Mouse (Mus musculus) kidney, adult 8-10 months (tissue): Measurements from ENCODE around the gene Klhl33.
A peak's percentile ranks its signal among the peaks of the same experiment; 100 is the strongest.
"Not testable (repeated sequence)": the region's sequence is repeated elsewhere in the genome, so short reads cannot be mapped to it uniquely, and the experiment has no call there.

Experiments used
- DNase-seq, 2 experiments: peaks; one replicate each; pipeline ENCODE4 v3.0.0; 2022

Gene Klhl33

DNA sequence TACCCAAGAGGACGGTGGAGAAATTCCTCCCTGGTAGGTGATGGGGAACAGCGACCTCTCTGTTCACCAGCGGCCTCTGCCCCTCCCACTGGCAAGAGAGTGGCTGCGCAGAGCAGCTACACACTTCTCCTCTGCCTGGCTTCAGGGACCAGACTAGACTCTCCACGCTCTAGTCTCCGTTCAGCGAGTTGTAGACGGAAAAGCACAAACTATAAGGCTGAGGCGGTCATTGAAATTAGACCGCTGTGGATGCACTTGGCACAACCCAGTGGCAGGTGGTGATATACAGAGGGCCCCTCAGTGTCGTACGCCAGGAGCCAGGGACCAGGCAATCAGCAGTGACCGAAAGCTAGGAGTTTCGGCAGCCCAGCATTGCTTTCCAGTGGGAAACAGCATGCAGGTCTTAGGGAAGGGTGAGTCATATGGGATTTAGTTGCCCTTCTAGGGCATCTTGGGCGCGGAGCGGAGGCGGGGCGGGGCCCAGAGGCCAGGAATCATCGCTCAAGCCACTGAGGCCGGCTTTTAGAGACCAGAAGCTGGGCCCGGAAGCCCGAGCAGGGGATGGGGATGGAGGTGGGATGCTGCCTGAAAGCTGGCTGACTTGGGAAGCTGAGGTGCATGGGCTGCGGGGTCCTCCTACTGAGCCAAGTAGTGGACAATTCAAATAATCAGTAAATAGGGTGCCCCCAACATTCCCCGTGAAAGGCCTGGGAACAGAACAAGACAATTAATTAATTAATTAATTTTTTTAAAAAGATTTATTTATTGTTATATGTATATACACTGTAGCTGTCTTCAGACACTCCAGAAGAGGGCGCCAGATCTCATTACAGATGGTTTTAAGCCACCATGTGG is 6.9 kb upstream of the Klhl33 start:
- DNase-seq: peak in 1 of 2 experiments; percentile 25

DNA sequence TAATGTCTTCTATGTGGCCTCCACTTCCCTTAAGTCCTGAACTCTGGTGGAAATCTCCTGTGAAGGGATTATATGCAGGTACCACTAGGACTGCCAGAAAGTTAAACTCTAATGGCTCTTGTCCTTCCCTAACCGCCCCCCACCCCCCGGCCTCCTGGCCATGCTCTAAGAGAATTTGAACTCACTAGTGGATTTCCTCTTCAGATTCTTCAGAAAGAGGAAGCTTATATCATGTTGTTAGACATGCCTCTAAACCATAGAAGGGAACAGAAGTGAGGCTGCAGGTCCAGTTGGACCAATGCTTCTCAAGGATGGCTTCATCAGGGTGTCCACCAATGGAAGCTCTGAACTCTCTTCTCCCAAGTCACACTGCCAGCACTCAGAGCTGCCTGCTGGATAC is 685 bp upstream of the Klhl33 start:
- DNase-seq: not testable (repeated sequence)

DNA sequence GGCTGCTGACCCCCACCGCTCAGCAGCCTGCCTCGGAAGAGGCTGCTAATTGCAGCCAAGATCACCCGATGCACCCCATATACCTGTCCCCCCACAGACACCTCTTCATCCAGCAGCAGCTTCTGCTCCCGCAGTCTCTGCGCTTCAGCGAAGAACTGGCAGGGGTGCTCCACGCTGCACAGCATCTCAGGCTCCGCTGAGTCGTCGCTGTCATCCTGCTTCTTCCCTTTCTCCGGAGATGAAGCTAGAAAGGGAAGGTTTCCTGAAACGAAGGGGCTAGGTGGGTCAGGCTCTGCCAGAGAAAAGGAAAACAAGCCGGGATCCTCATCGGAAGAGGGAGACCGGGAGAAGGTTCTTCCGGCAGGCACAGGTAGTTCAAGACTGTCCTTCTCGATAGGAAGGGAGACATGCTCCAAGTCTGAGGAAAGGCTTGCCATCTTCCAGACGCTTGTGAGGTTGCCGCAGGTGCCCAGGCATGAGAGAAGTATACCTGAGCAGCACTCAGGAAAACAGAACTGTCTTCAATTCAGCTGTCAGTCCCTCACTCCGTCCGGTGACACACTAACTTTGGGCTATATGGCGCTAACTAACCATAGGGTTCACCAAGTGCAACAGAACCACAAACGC is 447 bp downstream of the Klhl33 start:
- no peak for DNase-seq

DNA sequence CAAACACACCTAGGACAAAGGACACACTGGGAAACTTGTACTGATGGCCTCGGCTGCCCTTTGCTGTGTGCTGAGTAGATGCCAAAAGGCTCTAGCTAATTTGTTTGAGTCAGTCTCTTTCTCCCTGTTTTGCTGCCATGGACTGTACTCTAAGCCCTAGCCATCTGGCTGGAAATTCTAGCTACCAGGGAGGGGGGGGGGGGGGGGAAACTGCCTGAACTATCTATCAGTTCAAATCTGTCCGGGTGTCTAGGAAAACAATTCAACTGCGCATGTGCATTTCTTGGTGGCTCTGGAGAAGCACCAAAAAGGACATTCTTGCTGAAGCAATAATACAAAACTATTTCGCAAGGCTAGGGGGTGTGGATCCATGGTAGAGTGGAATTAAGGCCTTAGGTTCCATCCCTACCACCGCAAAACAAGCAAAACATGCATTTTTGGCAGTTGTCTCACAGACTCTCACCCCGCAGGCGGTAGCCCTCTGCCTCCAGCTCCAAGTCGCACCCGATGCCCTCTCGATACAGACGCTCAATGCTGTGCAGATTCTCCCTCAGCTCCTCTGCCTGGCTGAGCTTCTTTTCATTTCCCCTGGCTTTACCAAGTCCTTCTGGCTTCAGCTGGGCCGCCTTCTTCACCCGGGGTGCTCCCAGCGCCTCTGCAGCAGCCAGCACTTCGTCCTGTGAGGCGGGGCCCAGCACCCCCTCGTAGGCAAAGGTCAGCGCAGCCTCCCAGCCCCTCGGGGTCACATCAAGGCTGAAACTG is 1.1 kb downstream of the Klhl33 start:
- peak; percentile 31 to 59 for DNase-seq

DNA sequence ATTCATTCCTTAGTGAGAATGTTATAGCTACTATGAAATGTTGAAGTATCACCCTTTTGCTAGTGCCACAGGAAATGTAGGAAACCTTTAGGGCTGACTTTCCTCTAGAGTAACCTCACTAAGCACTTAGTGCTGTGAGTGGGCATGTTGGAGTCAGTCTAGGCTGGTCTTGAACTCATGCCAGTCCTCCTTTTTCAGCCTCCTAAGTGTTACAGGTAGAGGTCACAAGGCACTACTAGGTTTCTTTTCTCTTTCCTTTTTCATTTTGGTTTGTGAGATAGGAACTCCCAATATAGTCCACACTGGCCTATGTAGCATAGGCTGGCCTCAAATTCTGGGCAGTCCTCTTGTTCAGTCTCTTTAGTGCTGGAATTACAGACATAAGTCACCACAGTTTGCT is 1.9 kb downstream of the Klhl33 start:
- no peak for DNase-seq

DNA sequence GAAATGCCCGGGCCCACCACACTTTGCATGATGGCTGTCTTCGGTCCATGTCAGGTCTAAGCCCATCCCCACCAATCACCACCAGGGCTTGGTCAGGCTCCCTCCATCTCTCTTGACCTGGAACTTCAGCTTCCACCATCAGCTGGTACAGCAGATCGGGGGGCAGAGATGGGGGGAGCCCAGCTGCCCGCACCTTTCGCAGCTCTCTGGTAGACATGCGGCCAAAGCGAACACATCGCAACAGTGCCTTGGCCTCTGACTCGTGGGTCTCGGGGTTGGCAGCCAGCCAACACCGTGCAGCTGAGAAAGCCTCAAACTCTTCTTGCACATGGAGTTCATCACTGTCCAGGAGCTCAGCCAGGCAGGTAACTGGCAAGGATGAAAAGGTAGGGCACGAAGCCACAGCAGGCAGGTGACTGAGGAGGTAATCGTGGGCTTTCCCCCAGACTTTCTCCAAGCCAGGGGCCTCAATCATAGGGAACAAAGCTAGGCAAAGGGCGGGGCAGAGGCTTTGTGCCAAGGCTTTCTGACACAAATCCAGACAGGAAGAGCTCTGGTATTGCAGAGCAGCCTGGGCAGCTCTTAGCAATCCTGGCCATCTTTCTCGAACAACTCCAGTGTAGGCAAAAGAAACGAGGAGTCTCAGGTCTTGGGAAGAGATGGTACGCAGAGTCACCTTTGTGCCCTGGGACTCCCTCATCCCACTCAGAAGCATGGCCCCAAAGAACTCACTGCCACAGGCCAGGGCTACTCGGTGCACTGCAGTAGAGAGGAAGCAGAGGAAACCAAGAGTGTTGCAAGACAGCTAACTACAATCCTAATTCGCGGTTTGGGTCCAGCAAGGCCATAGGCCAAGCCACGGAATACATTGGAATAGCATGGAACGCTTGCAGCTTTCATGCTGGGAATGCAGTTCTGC is 4.5 kb downstream of the Klhl33 start:
- no peak for DNase-seq

DNA sequence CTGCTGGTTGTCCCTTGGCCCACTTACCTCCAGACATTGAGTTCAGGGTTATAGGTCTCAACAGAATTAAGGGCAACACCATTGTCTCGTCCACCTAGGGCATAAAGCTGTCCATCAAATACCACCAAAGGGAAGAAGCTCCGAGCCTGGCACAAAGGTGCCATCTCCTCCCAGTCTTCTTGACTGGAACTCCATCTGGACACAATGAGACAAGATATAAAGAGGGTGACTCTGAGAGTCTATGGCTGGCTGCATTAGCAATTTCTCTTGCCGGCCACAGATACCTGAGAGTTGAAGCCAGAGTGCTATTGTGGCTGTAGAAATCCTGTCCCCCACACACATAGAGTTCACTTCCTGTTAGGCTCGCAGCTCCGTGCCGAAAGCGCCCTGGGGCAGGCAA is 5.2 kb downstream of the Klhl33 start:
- no peak for DNase-seq

DNA sequence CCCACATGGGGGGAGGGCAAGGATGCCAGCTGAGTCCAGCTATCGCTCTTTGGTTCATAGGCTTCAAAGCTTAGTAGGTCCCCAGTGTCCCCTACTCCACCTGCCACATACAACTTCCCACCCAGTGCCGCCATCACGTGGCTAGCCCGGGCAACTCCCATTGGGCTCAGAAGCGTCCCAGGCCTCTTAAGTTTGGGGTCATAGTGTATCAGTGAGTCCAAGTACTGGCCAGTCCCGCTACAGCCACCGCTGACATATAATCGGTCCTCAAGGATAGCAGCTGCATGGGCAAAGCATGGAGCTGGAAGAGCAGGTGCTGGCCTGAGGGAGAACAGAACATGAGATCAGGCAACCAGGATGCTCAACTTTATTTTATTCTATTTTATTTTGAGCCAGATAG is 5.7 kb downstream of the Klhl33 start:
- DNase-seq: no peak

DNA sequence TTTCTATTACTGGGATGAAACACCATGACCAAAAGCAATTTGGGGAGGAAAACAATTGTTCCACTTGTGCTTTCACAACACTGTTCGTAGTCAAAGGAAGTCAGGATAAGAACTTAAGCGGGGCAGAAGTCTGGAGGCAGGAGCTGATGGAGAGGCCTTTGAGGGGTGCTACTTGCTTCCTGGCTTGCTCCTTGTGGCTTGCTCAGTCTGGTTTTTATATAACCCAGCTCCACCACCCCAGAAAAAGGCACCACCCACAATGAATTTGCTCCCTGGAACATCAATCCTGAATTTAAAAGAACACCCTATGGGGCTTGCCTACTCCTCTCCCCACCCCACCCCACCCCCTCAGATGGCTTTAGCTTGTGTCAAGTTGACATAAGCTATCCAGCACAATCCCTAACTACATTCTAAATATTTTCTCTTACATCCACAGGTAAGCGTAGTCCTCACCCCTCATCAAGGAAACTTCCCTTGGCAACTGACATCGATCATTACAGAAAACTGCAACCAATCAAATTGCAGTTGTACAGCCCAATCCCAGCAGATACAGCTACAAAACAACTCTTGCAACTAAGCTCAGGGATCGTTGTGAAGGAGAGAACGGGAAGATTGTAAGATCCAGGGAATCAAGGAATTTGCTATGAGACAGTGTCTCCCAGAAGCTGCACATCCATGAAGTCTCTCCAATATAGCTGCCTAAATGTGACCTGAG is 20.9 kb downstream of the Klhl33 start:
- no peak for DNase-seq

DNA sequence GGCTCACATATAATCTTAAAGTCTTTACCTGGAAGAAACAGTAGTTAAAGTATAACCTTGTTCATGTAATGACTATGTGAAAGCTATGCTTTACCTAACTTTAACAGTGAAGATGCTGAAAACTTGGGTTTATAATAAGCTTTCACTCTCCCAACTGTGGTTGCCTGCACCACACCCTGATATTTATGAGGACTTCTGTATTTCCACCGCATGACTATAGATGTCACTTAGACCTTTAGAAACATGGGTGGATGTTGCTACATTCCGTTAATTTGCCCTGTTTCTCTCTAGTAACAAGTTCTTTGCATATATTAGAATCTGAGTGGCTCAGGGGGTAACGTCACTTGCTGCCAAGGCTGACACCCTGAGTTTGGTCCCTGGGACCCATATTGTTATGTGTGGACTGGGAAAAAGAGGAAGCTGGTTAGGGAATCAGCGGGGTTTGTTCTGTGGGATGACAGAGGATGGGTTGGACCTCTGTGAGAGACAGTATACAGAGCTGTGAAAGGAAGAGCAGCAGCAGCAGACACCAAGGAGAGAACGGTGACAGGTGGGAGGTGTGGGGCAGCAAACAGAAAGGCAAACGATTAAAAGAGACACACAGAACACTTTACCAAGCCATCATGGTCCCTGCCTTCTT is 21.6 kb downstream of the Klhl33 start:
- DNase-seq: no peak

DNA sequence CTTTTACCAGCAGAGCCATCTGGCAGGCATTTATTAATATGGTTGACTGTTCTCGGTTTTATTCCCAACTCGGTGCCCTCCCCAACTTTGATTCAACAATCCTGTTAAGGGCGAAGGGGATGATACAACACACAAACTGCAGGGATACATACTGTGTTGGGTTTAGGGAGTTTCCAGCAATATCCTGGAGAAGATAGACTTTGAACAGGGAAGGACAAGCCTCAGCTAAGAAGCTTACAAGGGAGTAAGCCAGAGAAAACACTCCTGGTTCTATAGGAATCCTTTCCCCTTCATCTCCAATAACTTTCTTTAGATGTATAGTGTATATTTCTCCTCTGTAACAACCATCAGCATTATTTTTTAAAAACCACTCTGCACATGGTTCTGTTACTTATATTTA is 22.1 kb downstream of the Klhl33 start:
- no peak for DNase-seq

DNA sequence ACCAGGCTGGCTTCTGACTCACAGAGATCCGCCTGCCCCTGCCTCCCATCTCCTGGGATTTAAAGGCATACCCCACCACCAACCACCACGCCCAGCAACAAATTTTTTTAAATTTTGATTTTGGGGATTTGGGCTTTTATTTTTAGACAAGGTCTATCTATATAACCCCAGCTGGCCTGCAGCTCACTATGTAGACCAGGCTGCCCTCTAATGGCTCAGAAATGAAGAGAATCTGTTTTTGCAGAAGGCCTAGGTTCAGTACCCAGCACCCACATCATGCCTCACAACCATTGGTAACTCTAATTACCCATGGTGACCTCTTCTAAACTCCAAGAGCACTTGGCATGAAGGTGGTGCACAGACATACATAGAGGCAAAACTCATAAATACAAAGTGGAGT is 26.0 kb downstream of the Klhl33 start:
- no peak for DNase-seq

DNA sequence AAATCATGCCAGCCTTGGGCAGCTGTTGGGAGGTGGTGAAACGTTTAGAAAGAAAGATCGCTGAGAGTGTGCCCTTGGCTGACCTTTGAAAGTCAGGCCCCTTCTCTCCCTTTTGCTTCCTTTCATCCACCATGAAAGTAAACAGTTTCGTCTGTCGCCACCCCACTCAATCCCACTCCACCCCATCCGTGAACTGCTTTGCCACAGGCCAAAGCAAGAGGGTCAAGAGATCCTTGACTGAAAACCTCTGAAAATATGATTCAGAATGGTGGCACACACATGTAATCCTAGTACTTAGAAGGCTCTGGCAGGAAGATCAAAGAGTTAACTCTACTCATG is 26.5 kb downstream of the Klhl33 start:
- DNase-seq: no peak

DNA sequence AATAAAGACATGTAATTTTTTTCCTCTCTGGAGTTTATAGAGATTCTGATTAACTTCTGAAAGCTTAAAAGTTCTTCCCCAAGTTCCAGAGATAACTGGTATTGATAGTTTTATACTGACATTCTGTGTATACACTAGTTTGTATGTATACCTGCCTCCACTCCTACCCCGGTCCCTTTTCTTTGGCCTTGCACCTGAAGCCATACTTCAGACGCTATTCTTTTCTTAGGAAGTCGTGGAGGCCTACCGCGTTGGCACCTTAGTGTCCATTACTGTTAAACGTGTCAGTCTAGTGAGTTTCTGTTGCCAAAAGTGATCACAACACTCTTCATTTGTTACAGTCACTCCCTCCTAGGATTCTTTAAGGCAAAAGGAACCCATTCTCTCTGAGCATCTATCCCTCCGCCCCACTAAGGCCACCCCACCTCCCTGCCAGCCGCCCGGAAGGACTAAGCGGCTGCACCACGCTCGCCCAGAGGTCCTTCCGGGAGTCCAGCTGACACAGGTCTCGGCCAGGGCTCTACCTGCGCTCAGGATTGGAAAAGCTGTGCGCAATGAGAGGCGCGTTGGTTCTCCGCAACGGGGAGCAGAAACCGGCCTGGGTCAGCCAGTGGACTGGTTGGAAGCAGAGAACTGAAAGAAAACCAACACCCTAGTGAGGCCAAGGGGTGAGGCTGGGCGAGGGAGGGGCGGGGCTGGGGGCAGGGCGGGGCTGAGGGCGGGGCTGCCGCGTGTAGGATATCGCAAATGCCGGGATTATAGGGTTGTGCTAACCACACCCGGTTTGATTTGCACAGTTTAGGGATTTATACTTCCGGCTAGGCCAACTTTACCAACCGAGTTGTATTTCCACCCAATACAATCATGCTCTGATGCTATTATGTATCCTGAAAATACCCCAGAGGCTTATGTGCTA is 27.2 kb downstream of the Klhl33 start, which contains the start of gene Tep1:
Gene Tep1 (minus strand): TSS at position 672 of the 916 bp plus-strand sequence.
- peak; percentile 71 to 78 for DNase-seq

DNA sequence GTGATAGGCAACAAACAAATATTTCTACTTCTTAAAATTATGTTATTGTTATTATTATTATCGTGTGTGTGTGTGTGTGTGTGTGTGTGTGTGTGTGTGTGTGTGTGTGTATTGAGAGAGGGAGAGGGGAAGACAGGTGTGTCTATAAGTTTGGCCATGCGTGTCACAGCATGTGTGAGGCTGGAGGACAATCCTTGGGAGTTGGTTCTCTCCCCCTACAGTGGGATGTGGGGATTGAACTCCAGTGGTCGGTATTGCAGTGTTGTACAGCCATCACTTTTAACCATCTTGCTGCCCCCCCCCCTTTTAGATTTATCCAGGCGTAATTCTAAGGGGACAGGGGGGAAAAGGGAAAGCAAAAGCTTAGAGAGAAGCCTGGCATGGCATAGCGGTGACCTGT is 28.7 kb downstream of the Klhl33 start:
- DNase-seq: no peak

DNA sequence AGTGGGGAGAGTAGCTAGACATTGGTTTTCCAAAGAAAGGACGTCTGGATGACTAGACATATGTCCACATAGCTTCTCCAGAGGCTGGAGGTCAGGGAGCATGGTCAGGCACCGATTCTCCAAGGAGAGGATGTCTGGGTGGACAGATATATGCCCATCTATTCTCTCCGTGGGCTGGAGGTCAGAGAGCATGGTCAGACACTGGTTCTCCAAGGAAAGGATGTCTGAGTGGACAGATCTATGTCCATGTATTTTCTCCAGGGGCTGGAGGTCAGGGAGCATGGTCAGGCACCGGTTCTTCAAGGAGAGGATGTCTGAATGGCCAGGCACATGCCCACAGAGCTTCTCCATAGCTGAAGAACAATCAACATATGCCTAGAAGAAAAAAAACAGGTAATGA is 29.1 kb downstream of the Klhl33 start:
- no peak for DNase-seq

DNA sequence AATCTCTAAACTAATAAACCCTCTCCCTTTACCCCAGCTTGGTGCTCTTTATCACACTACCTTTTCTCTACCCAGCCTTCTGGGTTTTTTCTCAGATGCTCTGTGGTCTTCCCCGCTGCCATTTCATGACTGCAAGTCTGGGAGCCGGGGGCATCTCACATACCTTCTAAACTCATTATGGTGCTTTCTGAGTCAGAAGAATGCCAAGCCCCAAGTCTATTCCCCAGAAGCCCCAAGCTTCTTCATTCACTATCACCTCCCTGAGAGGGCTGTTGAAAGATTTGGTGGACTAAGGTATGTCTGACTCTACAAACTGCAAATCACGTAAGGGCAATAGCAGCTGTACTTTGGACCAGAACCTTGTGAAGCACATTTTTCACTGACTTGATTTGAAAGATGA is 30.3 kb downstream of the Klhl33 start:
- DNase-seq: no peak

DNA sequence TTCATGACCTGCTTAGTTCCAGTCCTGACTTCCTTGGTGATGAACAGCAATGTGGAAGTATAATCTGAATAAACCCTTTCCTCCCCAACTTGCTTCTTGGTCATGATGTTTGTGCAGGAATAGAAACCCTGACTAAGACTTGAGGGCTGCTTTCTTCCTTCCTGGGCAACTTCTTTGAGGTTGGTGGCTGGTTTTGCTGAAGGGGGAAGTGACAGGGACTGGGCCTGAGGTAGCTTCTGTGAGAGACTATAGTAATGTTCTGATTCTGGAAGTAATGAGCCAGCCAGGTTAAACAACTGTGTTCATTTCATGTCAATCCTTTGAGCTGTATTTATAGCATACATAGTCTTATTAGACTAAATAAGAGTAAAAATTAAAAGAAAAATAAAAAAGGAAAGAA is 32.3 kb downstream of the Klhl33 start:
- DNase-seq: not testable (repeated sequence)

DNA sequence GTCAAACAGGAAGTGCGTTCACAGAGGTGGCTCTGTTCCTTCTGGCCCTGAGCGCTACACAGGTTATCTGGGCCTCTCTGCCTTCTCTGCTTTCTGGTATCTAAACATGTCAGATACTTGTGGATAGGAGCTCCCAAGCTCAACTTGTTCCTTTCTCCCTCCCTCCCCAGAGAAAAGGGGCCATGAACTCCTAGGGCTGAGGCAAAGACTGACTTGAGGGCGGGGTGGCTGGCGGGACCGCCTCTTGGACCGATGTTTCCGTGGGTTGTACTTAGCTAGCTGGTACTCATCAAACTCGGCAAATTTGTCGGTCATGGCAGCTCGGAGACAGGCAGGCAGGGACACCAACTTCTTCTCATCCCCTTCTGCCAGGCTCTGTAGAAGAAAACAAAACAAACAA is 34.7 kb downstream of the Klhl33 start:
- no peak for DNase-seq

DNA sequence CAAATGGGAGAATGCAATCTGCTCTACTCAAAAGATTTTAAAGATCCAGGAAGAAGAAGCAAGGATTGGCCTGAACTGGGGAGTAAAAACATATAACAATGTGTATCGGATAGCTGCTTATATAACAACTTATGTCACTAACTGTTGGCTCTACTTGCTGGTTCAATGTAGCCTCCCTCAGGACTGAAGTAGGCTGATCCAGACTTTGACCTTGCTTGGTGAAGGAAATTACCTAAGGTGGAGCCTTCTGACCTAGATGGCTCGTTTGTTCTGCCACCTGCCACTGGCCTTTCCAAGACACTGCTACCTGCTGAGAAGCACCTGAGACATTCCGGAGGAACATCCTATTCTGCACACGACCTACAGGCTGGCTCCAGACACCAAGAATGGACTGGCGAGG is 41.5 kb downstream of the Klhl33 start:
- peak in 1 of 2 experiments; percentile 16 for DNase-seq
